Mouse (Mus musculus) kidney, postnatal 14 days (tissue): Measurements from ENCODE around the gene Zfp384.
A peak's percentile ranks its signal among the peaks of the same experiment; 100 is the strongest.

ENCODE experiments used
- DNase-seq: peaks from one replicate; pipeline ENCODE4 v3.0.0; 2022; ENCODE audit warnings: mixed read lengths

Zfp384 gene

GRCm38 (mm10) chr6:125084424-125084823 lies 75.5 kb downstream of the Zfp384 start:
- peak; percentile 79 for DNase-seq
